Mouse (Mus musculus) MEL-GATA-1-ER (cell line): ENCODE measurements around the gene Tas2r129.
"Not testable (repeated sequence)": the region's sequence is repeated elsewhere in the genome, so short reads cannot be mapped to it uniquely, and the experiment has no call there.

Experiments
- DNase-seq: peaks from one replicate; pipeline ENCODE4 v3.0.0-alpha.2; 2012; ENCODE audit warnings: low read depth; ENCODE audit errors: extremely low read depth

The Tas2r129 gene

DNA sequence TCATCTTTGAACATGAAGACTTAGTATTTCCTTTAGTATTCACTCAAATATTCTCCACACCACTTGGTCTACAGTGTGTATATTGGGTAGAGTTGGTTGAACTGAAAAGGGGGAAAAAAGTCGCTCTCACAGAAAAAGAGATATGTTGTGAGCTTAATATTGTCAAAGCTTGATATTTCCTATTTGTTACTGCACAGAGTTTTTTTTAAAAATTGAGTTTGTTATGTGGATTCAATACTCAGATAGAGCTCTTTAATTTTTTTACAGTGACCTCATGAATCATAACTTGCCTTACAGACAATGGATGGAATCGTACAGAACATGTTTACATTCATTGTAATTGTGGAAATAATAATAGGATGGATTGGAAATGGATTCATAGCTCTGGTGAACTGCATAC lies at the start of gene Tas2r129:
Tas2r129 (plus strand) TSS at position 301 of the 400 bp plus-strand sequence.
- DNase-seq, result no peak

DNA sequence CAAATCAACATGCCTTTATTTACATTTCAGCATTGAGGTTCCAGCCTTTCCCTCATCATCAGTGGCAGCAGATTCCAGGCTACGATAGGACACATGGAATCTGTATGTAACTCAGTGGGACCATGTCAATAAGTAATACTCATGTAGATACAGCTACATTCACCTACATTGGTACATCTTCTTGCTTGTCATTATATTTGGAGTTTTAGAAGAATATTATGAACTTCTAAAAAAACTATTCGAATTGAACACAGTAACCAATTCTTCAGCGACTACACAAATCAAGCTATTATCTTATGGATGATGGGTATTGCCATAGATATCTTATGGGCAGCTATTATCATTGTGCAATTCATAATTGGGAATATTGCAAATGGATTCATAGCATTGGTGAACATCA lies 41.6 kb upstream of the Tas2r129 start, which contains the start of gene Tas2r125:
Tas2r125 (plus strand) TSS at position 301 of the 400 bp plus-strand sequence.
- DNase-seq, result no peak

DNA sequence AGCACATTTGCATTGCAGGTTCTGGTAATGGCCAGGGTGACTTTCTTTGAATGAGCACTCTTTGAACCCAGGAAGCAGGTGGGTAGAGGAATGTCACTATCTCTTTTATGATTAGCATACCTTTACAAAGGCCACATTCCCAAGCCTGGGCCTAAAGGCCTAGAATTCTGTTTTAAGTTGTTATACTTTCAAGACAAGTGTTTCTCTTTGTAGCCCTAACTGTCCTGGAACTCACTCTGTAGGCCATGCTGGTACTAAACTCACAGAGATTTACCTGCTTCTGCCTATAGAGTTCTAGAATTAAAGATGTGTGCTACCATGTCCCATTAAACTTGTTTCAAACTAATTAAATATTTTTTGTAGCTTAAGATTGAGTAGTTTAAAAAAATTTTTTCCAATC lies 9.5 kb upstream of the Tas2r129 start:
- not testable (repeated sequence) for DNase-seq

DNA sequence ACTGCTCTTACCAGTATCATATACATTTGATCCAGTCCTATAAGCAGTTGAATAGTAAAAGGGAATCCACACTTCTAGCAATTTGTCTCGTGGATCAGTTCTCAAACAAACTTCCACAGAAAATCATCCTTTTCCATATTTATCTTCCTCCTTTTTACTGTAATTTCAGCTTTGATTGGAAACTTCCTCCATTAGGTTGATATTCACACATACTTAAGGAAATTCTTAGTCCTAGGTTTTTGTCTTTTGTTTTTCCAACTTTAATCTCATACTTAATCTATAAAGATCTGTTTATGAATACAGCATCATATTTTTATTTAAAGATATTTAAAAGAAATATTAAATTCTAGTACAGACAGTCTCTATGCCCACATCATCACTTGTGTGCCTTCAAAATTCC lies 6.9 kb downstream of the Tas2r129 start, which contains the start of gene Tas2r131:
Tas2r131 (minus strand) TSS at position 101 of the 400 bp plus-strand sequence.
- no peak for DNase-seq

DNA sequence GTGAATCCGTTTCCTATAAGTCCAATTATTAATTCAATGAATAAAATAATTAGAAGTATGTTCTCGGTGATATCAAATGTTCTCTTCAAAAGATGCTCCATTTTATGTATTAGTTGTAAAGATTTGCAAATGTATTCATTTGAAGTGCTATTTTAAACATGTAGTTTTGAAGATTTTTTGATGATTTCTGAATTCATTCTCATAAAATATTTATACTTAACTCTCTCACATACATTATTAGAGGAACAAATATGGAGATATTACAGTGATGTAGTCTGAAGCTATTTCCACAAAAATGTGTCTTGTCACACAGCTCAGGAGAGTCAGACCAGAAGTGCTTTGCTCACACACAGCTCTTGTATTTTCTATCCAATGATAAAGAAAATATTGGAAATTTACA lies 30.0 kb downstream of the Tas2r129 start, which contains the start of gene Tas2r109:
Tas2r109 (minus strand) TSS at position 101 of the 400 bp plus-strand sequence.
- DNase-seq, result no peak
